Mouse (Mus musculus) mouse embryonic stem cell (cell line): ENCODE measurements at regions not wholly inside any gene's neighbourhood (a gene's known extent, or its start where the extent isn't known, plus 50 kb on each side); places are given as distances from the start of the nearest gene placed in this dataset.

Experiments used
- in situ Hi-C, 2 experiments: fragments of 300-500 bp; cut with MboI; formaldehyde crosslinking; loops; 1 replicate in 1 of 2; 3 replicates in 1 of 2; pipeline ENCODE4 v1.14.3; 2019 to 2020; ENCODE audit warnings: low sequenced_read_pairs in 2 of 2, low pct_unique_long_range_greater_than_20kb in 1 of 2, mixed read lengths in 1 of 2; ENCODE audit not compliant: unreplicated experiment in 1 of 2

DNA sequence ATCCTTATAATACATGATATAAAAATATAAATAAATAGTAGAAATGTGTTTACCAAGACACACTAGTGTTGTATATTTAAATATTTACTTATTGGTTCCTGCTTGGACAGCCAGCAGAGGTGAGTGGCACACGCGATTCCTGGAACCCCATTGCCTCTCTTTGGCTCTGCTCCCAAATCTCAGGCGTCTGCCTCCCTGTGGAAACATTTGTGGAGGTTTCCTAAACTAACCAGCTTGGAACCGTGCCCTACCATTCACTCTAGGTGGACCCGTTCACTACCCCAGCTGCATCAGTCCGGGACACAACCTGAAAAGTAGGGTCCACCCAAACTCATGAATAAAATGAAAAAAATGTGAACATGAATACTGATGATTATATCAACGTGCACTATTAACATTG is 404.0 kb upstream of the Defb41 start:
- in situ Hi-C loops, result no loop called here

DNA sequence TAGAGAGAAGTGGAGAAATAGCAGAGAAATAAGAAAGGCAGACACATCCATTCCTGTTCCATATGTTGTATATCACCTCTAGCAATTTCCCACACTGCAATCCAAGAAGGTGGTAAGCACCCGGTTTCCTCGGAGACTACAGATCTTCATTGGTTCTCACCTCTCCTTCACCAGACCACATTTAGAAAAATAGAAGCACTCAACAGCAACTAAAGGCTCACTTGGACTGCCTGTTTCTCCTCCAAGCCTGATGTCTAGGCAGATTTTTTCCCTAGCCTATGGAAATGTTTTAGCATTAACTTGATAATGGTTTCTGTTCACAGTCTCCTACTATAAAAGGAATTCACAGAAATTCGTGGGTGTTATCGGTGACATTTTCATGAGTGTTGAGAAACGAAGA is 403.3 kb upstream of the Defb41 start:
- in situ Hi-C loops, result no loop called here

DNA sequence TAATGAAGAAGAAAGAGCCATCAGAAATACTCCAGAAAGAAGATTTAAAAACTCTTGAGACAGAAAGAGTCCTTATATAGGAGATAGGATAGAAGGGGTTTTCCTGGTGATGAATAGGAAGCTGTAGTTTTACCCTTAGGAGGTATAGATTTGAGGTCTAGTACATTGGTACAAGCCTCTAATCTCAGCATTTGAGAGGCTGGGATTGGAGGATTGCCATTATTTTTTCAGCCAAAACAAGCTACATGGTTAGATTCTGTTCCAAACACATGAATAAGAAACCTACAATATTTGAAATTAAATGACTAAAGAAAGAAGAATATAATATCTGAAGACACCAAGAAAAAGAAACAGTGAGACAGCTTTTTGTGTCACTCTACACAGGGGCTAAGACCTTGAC is 375.9 kb upstream of the Defb41 start:
- in situ Hi-C loops, result no loop called here

DNA sequence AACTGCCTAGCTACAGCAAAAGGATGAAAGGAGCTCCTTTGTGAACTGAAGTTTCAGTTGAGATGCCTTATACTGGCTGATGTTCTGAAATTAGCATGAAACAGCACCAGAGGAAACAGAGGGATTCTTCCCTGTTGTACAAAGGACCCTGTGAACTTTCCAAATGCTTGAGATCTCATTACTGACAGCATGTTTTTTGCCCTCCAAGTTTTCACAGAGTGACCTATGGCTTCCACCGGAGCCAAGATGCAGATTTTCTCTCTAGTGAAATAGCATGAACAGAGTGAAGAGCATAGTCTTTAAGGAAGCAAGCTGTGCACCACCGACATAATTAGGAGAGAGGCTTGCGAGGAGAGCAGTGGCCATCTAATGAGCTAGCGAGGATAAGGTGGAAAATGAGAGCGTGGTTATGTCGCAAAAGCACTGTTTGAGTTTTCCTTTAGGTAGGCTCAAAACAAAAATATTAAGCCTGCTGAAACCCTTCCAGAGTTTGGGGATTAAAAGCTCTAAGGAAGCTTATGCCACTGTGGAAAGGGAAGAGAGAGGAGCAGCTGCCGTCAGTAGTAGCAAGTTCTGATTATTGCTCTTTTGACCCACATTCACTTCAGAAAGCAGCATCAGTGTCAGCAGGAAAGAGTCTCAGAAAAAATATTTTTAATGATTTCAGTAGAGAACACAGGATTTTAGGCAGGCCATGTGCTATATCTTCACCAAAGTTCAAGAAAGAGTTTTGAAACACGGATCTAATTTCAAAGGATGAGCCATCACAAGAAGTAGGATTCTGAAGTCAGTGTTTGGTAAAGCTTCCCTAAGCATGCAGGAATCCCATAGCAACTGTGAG is 374.7 kb upstream of the Defb41 start:
- in situ Hi-C loops, result no loop called here

DNA sequence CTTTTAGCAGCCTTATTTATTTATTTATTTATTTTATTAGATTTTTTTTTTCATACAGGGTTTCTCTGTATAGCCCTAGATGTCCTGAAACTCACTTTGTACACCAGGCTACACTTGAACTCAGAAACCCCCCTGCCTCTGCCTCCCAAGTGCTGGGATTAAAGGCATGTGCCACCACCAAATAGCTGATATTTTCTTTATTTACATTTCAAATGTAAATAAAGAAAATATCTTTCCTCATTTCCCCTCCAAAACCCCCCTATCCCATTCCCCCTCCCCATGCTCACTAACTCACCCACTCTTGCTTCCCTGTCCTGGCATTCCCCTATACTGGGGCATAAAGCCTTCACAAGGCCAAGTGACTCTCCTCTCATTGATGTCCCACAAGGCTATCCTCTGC is 372.4 kb upstream of the Defb41 start:
- in situ Hi-C loops, result no loop called here

DNA sequence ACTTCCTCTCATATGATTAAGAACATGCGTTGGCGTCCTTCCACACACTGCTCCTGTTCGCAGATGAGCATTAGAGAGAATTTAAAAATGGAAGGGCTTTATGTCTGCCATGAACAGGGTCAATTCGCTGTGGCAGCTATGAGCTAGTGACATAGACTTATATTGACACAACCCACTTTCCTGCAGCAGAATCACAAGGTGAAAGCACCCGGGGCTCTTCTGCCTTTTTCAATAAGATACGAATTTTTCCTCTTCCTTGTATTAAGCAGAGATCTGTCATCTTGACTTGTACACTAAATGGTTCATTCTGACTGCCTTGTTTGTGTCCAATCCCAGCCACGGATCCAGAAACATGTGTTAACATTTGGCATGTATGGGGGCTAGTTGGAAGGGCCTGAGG is 345.3 kb upstream of the Defb41 start:
- in situ Hi-C loops, result no loop called here

DNA sequence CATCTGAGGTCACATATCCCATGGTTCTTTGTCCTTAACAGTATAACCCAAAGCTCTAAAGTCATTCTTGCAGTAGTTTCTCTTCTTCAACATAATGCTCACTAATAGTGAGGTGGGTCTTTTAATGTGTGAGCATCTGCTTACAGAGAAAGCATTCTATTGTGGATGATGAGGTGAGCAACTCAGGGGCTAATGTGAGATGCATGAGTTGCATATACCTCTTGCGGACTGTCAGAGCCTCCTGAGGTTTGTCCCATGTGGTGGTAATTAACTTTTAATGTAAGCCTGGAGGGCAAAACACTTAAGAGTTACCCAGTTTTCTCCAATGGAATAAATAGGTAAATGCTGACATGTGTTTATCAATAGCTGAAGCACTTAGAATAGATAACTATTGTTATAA is 334.9 kb upstream of the Defb41 start:
- in situ Hi-C loops, result no loop called here

DNA sequence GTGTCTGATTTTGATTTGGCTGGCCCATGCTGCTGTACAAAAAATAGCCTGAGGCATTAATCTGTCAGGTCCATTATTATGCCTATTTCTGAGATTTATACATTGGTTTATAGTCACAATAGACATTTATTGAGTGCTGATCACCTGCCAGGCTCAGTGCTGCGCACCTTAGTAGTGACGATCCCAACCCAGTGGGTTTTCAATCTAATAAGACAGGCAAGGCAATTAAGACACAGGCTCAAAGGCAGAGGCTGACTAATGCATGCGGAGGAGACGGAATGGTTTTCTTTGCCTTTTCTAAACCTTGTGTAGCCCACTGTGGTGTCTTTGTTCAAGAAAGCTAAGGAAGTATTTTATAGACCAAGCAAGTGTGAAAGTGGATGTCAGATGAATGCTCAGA is 334.0 kb upstream of the Defb41 start:
- in situ Hi-C loops, result no loop called here

DNA sequence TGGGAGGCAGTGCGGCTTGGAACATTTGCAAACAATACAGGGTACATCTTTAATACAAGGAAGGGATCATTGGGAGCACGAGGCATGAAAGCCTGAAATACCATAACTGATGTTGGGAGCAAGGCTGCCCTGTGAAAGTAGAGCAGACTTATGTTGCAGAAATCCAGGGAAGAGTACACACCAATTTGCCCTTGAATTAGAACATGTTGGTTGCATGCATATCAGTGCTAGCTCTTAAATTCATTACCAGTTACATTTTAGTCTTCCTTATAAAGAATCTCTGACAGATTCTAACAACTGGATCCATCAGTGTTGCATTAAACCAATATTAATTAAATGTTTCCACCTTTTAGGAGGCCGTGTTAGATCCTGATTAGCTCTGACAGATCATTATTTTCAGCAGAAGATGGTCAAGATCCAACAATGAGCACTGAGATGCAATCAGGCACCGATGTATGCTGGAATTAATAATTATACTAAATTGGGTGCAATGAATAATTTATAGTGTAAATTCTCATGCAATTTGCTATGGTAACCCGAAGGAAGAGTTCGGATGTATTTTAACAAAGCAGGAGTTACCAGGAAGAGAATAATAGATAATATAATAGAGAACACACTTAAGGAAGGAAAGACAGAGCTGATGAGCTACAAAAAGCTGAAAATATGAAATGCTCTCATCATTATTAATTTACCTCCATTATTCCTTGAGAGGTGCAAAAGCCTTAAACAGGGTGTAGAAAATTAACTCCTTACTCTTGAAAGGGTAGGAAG is 318.6 kb upstream of the Defb41 start:
- in situ Hi-C loops, result no loop called here

DNA sequence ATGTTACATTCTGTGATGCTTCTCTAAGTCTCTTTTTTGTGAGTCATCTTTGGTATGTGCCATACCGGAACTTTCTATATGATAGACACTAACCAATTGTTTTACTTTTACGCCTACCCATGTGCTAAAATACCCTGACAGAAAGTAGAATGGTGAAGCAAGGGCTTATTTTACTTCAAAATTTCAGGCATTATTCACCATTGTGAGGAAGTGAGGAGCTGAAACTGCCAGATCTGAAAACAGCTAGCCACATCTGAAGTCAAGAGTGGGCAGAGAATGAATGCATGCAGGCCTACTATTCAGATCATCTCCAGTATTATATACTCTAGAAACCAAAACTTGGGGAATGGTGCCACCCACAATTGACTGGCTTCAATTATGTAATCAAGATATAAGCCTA is 313.7 kb upstream of the Defb41 start:
- in situ Hi-C loops, result no loop called here

DNA sequence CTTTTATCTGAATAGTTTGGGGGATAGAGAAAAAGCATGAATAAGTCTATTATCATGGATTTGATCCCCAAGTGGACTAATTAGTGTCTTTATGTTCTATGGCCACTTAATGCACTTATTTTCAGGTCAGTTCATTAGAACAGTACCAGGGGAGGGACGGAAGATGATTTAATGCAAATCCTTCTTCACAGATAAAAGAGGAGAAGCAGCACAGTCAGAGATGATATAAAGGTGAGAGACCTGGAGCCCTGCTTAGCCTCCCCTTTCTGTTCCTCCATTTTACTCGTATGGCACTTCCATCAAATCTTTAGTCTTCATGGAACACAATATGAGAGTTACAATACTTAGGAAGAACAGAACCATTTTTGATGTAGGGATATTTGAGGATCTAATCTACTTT is 302.1 kb upstream of the Defb41 start:
- in situ Hi-C loops, result no loop called here

DNA sequence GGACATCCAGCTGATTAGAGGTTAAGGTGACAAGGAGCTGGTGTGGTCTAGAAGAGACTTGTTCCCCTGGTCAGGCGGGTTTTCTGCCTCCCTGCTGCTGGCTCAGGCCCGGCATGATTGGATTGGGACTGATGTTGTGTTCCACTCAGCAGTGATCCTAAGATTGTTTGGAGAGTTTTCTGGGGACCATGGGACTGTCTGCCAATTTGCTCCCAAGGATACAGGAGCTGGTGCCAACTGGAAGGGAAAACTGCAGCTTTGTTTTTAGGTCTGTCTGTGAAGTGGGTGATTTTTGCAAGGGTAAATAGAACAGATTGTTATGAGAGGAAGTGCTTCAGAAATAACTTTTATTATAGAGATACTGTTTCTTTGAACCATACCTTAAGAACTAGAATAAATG is 286.3 kb upstream of the Defb41 start:
- in situ Hi-C loops, result no loop called here

DNA sequence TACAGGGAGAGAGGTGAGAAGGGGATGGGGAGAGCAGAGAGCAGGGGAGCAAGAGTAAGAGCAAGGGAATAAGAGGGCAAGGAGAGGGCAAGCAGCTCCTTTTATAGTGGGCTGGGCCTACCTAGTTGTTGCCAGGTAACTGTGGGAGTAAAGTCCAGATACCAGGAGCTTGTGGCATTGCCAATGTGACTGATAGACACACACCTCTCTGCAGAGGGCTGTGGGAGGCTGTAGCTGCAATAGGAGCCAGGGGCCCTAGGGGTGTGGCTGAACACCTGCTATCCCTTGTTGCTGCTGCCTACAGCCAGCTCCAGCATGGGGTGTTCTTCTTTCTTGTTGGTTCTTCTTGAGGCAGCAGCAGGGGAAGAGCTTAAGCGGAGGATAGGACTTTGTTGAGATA is 266.8 kb upstream of the Defb41 start:
- in situ Hi-C loops, result no loop called here

DNA sequence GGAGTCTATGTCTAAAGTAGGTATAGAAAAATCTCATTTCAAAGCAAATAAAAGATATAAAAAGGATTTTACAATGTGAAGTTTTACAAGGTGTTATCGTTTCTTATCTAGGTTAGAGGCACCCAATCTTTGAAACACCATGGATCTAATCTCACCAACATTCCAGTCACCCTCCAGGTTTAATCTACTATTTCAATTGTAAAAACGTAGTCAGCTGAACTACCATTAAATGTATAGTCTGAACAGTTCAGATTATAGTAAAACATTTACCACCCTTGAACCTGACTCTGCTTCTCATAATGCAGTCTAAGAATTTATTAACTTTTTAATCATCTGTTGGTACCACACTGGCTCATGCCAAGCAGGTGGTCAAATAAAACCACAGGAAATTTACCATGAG is 259.5 kb upstream of the Defb41 start:
- in situ Hi-C loops, result no loop called here

DNA sequence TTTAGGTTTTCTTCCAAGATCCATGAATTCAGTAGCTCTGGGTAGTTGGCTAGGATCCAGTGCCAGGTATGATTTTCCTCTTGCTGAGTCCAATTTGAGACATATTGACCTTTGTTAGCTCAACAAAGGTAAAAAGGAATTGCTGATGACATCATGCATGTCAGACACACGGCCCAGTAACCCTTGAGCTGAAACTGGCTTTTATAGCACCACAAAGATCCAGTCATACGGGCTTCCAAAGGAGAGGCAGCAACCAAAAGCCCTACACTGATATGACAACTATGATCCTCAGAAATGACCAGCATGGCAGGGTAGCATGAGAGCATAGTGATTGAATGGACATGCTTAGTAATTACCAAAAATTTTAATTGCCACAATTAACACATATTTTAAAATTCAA is 258.0 kb upstream of the Defb41 start:
- in situ Hi-C loops, result no loop called here

DNA sequence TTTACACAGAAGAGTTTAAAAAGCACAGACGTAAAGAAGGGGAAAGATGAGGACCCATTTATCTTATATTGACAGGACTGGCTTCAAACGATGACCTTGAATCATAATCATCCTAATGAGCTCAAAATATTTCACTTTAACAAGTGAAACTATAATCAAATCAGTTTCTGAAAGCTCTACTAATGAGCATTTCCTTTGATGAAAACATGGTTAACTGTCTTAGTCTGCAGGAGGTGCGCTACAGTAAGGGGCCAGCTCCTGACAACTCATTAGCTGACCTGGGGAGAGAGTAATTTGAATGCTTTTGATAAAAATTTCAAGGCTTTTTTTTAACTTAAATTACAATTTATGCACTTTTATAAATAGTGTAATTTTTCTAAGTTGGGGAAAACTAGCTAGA is 247.8 kb upstream of the Defb41 start:
- in situ Hi-C loops, result no loop called here

DNA sequence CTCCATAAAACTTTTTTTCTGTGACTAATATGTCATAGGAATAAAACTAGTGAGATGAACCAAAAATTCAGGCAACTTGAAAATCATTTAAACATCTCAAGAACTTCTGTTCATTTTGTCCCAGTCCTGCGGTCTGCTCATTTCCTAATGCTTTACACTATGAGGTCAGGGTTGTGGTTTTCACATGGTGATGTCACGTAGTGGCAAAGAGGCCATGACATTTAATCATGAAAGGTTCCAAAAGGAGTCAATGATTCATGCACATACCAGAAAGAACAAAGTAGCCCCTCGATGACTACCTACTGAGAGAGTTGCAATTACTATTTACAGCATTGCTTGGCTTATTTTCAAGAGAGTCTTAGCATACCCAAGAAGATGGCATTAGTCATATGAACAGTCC is 233.6 kb upstream of the Defb41 start:
- in situ Hi-C loops, result no loop called here

DNA sequence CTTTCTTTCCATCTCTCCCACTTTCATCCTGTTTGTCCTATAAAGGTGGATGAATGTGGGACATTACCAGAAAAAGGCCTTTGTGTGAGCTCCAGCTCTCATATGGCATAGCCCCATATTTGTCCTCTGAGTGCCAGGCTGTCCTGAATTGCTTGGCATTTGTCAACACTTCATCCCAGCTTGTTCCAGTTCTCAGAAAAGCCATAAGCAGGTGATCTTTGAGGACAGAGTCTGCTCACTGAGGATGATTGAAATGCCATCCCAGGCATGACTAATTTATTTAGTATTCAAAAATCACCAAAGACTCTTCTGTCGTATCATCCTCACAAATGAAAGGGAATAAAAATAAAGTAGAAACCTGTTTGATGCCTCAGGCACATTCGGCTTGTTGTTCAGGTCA is 203.6 kb upstream of the Defb41 start:
- in situ Hi-C loops, result no loop called here

DNA sequence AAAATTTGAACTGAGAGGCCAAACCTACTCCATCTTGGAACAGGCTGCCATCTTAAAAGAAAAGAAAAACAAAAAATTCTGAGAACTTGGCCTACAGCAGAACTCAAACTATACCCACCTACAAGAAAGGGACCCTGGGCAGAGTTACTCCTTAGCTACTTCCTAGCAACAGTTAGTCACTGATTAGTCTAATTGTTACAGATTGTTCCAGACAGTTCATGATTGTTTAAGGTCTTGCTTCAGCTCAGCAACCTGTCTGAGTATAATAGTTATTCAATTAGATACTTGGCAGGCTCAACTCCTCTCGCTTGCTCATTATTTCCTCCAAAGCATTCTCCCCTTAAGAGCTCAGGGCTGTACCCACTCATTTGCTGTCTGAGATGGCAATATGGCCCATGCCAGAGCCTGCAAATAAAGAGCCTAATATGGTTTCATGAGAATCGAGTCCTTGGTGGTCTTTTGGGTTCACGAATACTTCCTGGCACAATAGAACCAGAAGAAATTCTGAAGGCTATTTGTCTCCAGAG is 200.4 kb upstream of the Defb41 start:
- in situ Hi-C loops, result no loop called here

DNA sequence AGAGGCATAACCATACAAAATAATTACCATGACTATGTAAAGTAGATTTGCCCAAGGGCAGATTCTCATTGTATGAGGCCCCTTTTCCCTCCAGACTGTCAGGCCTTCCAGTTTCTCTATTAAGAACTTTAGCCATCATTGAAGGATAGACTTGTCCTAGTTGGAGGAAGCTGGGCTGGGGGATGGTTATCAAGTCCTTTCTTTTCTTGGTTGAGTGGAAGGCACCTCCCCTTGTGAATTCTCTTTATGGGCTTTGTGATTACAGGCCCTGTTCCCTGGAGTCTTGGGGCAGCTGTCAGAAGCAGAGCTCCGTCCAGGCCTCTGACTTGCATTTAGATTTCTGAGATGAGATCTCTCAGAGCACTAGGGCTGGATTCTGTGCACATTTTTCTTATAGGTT is 198.3 kb upstream of the Defb41 start:
- in situ Hi-C loops, result no loop called here
